Mouse (Mus musculus): ENCODE data around the gene Clec4e. TPM values are rescaled to one million over a fixed set of nuclear protein-coding genes. Genes with fewer than 3 reads are reported as not detected.

Gene Clec4e
- total RNA-seq, 2 experiments from 2014 or later = 0.14 to 0.23 TPM

Other genes starting within 250 kb of the Clec4e start
- gene Clec4b1, start 239.9 kb downstream of the Clec4e start, total RNA-seq (2021) = not detected
- gene Clec4a2, start 183.4 kb downstream of the Clec4e start, total RNA-seq (2021) = 1 to 10 TPM; 5.0 to 5.8 TPM
- under 1 TPM in 1 of 2 experiments, not detected in 1; 0.34 TPM for gene Clec4b2, start 117.0 kb downstream of the Clec4e start, total RNA-seq (2021)
- gene Clec4n, start 60.0 kb downstream of the Clec4e start, total RNA-seq (2021) = 1 to 10 TPM; 1.4 to 1.5 TPM
- under 1 TPM in 1 of 2 experiments, not detected in 1; 0.31 TPM for gene Clec4d, start 27.8 kb downstream of the Clec4e start, total RNA-seq (2021)
- gene Vmn2r19, start 18.5 kb upstream of the Clec4e start, total RNA-seq (2021) = not detected
- not detected for gene Vmn2r20, start 128.2 kb upstream of the Clec4e start, total RNA-seq (2021)
- gene Vmn2r21, start 243.5 kb upstream of the Clec4e start, total RNA-seq (2021) = not detected

Data from adrenal gland, postnatal 4 days (tissue).